Mouse (Mus musculus) olfactory bulb, adult 2 months (tissue): ENCODE data around the gene Pyroxd1.

Experiments
- CTCF ChIP-seq: fragments of 200-500 bp; IDR thresholded peaks from 2 replicates; pipeline ENCODE4 v1.5.1; 2012; ENCODE audit warnings: low read depth, mild to moderate bottlenecking, low read length, moderate library complexity; ENCODE audit not compliant: insufficient read depth
- POLR2A ChIP-seq: fragments of 200-500 bp; IDR thresholded peaks from 2 replicates; pipeline ENCODE4 v1.6.1; 2012; ENCODE audit warnings: mild to moderate bottlenecking, low read depth, low read length, moderate library complexity; ENCODE audit not compliant: insufficient read depth

- no peak for TF ChIP-seq CTCF
- no peak for TF ChIP-seq POLR2A
Observed at GRCm38 (mm10) chr6:142377081-142377480, 31.6 kb downstream of the Pyroxd1 start.
